Mouse (Mus musculus): ENCODE results near the gene 1700025G04Rik.

1700025G04Rik gene

GRCm38 (mm10) chr1:151998721-151999206, 91.2 kb downstream of the 1700025G04Rik start:
- DNase-seq (ENCODE audit: low read depth in 1 of 2, low spot score in 2 of 2), result no peak

GRCm38 (mm10) chr1:151997591-151997990, 92.3 kb downstream of the 1700025G04Rik start:
- peak in 1 of 2 experiments; percentile 15 for DNase-seq (ENCODE audit: low read depth in 1 of 2, low spot score in 2 of 2)

GRCm38 (mm10) chr1:151995948-151996697, 93.8 kb downstream of the 1700025G04Rik start:
- DNase-seq (ENCODE audit: low read depth in 1 of 2, low spot score in 2 of 2), result no peak

- DNase-seq (ENCODE audit: low read depth in 1 of 2, low spot score in 2 of 2), result no peak
Observed at GRCm38 (mm10) chr1:151994271-151994670, 95.7 kb downstream of the 1700025G04Rik start.

- DNase-seq (ENCODE audit: low read depth in 1 of 2, low spot score in 2 of 2), result no peak
Observed at GRCm38 (mm10) chr1:151991505-151991904, 98.4 kb downstream of the 1700025G04Rik start.

- DNase-seq (ENCODE audit: low read depth in 1 of 2, low spot score in 2 of 2), result no peak
Observed at GRCm38 (mm10) chr1:151990615-151991014, 99.3 kb downstream of the 1700025G04Rik start.

GRCm38 (mm10) chr1:151988713-151989112, 101.2 kb downstream of the 1700025G04Rik start:
- DNase-seq (ENCODE audit: low read depth in 1 of 2, low spot score in 2 of 2), result no peak

- DNase-seq (ENCODE audit: low read depth in 1 of 2, low spot score in 2 of 2), result no peak
Observed at GRCm38 (mm10) chr1:151988066-151988465, 101.9 kb downstream of the 1700025G04Rik start.

GRCm38 (mm10) chr1:151986024-151986778, 103.7 kb downstream of the 1700025G04Rik start:
- DNase-seq (ENCODE audit: low read depth in 1 of 2, low spot score in 2 of 2), result no peak

GRCm38 (mm10) chr1:151985056-151985455, 104.9 kb downstream of the 1700025G04Rik start:
- no peak for DNase-seq (ENCODE audit: low read depth in 1 of 2, low spot score in 2 of 2)

GRCm38 (mm10) chr1:151983991-151984390, 105.9 kb downstream of the 1700025G04Rik start:
- no peak for DNase-seq (ENCODE audit: low read depth in 1 of 2, low spot score in 2 of 2)

GRCm38 (mm10) chr1:151980498-151980897, 109.4 kb downstream of the 1700025G04Rik start:
- no peak for DNase-seq (ENCODE audit: low read depth in 1 of 2, low spot score in 2 of 2)

GRCm38 (mm10) chr1:151979803-151980456, 110.0 kb downstream of the 1700025G04Rik start:
- DNase-seq (ENCODE audit: low read depth in 1 of 2, low spot score in 2 of 2), result no peak

- no peak for DNase-seq (ENCODE audit: low read depth in 1 of 2, low spot score in 2 of 2)
Observed at GRCm38 (mm10) chr1:151978751-151979150, 111.2 kb downstream of the 1700025G04Rik start.

GRCm38 (mm10) chr1:151977596-151977995, 112.3 kb downstream of the 1700025G04Rik start:
- DNase-seq (ENCODE audit: low read depth in 1 of 2, low spot score in 2 of 2), result no peak

GRCm38 (mm10) chr1:151976850-151977249, 113.1 kb downstream of the 1700025G04Rik start:
- DNase-seq (ENCODE audit: low read depth in 1 of 2, low spot score in 2 of 2), result no peak

- no peak for DNase-seq (ENCODE audit: low read depth in 1 of 2, low spot score in 2 of 2)
Observed at GRCm38 (mm10) chr1:151975418-151976379, 114.2 kb downstream of the 1700025G04Rik start.

GRCm38 (mm10) chr1:151974887-151975286, 115.0 kb downstream of the 1700025G04Rik start:
- no peak for DNase-seq (ENCODE audit: low read depth in 1 of 2, low spot score in 2 of 2)

- DNase-seq (ENCODE audit: low read depth in 1 of 2, low spot score in 2 of 2), result no peak
Observed at GRCm38 (mm10) chr1:151974424-151974823, 115.5 kb downstream of the 1700025G04Rik start.

GRCm38 (mm10) chr1:151973110-151973700, 116.7 kb downstream of the 1700025G04Rik start:
- DNase-seq (ENCODE audit: low read depth in 1 of 2, low spot score in 2 of 2), result no peak

Measured in monocyte, adult 2 months (primary cell).